Mouse (Mus musculus): Measurements from ENCODE around the gene Mcm10.

Gene Mcm10

DNA sequence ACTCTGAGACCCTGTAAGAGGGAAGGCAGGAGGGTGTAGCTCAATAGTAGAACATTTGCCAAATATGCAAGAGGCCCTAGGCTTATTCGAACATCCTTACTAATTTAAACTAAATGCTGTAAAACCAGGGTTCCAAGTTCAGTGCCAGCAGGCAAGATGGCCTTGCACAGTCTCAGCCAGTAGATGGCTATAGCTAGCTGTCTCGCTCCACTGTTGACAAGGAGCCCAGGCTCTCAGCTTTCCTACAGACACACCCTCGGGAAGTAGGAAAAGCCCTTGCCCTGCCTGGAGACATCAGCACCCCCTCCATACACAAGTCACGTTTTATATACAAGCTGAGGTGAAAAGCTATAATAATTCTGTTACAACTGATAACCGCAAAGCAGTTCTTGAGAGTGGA, 20.1 kb upstream of the Mcm10 start:
- DNase-seq (ENCODE audit: low read depth, low spot score), result no peak

GRCm38 (mm10) chr2:5031215-5031614, 18.6 kb upstream of the Mcm10 start:
- peak; percentile 28 for DNase-seq (ENCODE audit: low read depth, low spot score)

DNA sequence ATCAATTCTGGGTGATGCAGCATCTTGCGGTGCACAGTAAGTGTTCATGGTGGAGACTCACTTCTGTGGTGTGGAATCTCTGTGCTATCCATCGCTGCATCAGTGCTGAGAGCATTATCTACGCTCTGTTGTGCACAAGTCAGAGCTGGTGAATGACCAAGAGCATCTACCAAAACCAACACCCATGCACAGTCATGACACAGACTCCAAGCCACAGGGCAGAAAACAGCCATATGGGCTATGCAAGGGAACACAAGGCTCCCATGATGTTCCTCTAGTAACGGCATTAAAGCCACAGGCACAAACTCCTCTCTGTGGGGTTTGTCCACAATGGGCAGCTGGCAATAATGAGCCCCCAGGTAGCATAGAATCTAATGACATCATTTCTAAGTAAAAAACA, 17.2 kb upstream of the Mcm10 start:
- DNase-seq (ENCODE audit: low read depth, low spot score), result no peak

DNA sequence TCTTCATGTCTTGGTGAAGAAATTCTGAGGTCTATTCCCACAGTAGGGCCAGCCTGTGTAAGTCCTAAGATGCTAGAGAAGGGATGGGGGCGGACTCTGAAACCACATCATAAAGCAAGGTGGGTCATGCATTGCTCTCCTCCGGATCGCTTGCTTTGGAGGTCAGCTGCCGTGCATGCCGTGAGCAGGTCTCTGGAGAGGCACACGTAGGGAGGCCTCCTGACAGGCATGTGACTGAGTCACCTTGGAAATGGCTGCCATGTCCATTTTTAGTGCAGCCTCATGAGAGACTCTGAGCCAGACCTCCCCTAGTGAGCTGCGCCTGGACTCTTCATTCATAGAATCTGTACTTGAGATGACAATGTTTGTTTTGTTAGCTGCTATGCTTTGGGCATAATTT, 15.5 kb upstream of the Mcm10 start:
- no peak for DNase-seq (ENCODE audit: low read depth, low spot score)

GRCm38 (mm10) chr2:5027057-5027456, 14.5 kb upstream of the Mcm10 start:
- DNase-seq (ENCODE audit: low read depth, low spot score), result no peak

- no peak for DNase-seq (ENCODE audit: low read depth, low spot score)
These were observed 12.7 kb upstream of the Mcm10 start for GRCm38 (mm10) chr2:5025162-5025733.

GRCm38 (mm10) chr2:5023699-5024399, 11.3 kb upstream of the Mcm10 start:
- DNase-seq (ENCODE audit: low read depth, low spot score), result no peak

DNA sequence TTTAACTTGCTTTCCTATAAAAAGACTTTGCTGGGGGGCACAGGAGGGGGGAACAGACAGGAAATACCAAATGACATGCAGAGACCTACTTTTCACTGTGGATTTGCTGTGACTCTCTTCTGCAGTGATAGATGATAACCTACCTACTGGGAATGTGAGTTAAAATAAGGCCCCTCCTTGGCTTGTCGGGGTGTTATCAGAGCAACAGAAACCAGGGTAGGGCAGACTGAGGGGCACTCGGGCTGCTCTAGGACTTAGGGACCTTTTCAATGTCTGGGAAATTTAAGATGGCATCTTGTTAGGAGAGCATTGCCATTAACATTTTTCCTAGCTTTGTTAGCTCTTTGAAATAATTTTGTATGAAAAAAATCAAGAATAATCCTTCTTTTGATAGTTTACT, 10.7 kb upstream of the Mcm10 start:
- DNase-seq (ENCODE audit: low read depth, low spot score), result no peak

DNA sequence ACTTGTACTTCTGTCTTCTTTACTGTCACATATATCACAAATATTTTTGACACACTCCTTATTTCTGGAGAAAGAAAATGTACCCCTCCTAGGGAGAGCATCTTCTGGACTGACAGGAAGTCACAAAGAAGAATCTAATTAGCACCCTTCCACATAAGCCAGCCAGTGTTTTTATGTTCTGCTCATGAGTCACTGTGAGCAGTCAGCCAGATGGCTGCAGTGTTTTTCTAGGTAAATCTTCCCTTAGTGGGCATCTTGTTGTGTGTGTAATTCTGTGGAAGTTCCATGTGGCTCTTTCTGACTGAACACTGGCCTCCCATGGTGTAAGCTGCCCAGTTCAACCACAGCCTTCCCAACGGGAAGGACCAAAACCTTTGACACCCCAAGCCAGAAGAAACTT, 7.1 kb upstream of the Mcm10 start:
- no peak for DNase-seq (ENCODE audit: low read depth, low spot score)

- no peak for DNase-seq (ENCODE audit: low read depth, low spot score)
These were observed 4.3 kb upstream of the Mcm10 start for GRCm38 (mm10) chr2:5016922-5017321.

GRCm38 (mm10) chr2:5015527-5015926, 2.9 kb upstream of the Mcm10 start:
- DNase-seq (ENCODE audit: low read depth, low spot score), result no peak

- no peak for DNase-seq (ENCODE audit: low read depth, low spot score)
These were observed 2.0 kb upstream of the Mcm10 start for GRCm38 (mm10) chr2:5014616-5015015.

- no peak for DNase-seq (ENCODE audit: low read depth, low spot score)
These were observed 597 bp downstream of the Mcm10 start for GRCm38 (mm10) chr2:5011898-5012490.

DNA sequence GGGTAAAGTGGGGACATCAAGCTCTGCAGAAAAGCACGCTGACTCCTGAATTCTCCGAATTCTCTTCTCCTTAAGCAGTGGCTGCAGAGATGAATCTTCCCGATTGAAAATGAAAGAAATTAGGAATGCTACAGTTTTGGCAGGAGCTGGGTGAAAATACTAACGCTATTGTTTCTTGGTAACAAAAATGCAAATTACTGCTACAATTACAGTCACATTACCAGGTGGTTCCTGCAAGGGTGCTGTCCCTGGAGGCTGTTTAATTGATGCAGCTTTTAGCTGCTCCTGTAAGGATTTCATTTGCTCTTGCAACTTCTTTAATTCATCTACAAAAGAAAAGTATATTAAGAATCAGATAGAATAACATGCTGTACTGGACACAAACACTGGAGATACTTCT, 5.5 kb downstream of the Mcm10 start:
- no peak for DNase-seq (ENCODE audit: low read depth, low spot score)

DNA sequence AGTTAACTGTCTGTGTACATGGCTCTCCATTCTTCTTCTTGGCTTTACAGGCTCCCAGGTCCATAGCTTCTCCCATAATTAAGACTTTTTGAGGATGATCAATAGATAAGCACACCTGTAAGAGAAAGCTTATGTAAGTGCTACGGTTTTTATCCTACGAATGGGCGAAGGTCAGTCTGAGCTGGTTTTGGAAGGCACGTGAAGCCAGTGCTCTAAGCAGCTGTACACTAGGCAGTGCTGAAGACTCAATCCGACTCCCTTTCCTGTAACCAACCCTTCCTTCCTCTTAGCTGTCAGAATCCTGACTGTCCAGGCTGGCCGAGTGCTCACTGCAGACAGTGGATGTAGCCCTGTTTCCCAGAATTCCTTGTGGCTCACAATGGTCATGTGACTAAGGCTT, 11.3 kb downstream of the Mcm10 start:
- DNase-seq (ENCODE audit: low read depth, low spot score), result no peak

DNA sequence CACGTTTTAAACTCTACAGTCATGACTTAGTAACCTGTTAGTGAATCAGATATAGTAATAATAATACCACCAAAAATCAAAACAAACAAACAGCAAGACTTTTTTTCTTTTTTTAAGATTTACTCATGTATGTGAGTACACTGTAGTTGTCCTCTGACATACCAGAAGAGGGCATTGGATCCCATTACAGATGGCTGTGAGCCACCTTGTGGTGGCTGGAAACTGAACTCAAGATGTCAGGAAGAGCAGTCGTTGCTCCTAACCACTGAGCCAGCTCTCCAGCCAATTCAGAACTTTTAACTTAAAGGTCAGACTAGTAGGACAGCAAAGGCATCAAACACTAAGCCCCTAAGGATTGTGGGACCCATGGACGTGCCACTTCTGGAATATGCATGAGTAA, 13.7 kb downstream of the Mcm10 start:
- no peak for DNase-seq (ENCODE audit: low read depth, low spot score)

GRCm38 (mm10) chr2:4996421-4996824, 16.2 kb downstream of the Mcm10 start:
- no peak for DNase-seq (ENCODE audit: low read depth, low spot score)

GRCm38 (mm10) chr2:4995646-4996045, 16.9 kb downstream of the Mcm10 start:
- no peak for DNase-seq (ENCODE audit: low read depth, low spot score)

DNA sequence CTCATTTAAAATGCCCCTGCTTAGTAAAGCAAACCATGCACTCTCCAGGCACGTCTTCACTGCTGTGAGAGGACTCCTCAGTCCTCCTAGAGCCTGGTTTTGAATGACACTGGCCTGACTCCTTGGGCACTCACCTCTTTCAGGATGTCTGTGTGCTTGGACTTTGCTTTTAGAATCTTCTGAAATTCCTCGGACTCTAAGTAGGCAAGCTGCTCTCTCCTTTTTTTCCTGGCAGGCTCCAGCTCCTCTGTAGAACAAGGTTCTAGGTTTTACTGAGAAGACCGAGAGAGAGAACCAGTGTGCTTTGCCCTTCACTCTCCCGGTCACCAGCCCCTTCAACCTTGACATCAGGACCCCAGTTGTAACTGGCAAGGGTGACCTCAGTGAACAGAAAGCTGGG, 18.2 kb downstream of the Mcm10 start:
- no peak for DNase-seq (ENCODE audit: low read depth, low spot score)

DNA sequence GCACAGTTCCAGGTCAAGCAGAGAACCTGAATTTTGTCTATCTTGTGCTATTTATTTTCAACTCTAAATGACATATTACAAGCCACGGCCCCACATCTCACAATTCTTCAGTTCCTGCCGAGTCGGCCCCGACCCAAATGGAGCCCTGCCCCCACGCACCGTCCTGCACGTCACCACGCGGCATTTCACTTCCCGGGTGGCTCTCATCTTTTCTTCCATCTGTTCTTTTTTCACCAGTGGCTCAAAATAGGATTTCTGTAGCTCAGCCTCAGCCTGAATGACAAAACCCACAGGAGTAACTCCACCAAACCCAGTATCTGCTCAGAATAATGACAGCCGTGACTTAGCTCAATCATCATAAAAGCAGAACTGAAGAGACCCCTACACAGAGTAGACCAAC, 19.0 kb downstream of the Mcm10 start:
- no peak for DNase-seq (ENCODE audit: low read depth, low spot score)

GRCm38 (mm10) chr2:4988826-4989424, 23.7 kb downstream of the Mcm10 start:
- DNase-seq (ENCODE audit: low read depth, low spot score), result no peak

- no peak for DNase-seq (ENCODE audit: low read depth, low spot score)
These were observed 25.0 kb downstream of the Mcm10 start for GRCm38 (mm10) chr2:4987388-4988180.
